Mouse (Mus musculus) midbrain, postnatal 0 days (tissue): ENCODE measurements at regions not wholly inside any gene's neighbourhood (a gene's known extent, or its start where the extent isn't known, plus 50 kb on each side); places are given as distances from the start of the nearest gene placed in this dataset.
"Not testable (repeated sequence)": the region's sequence is repeated elsewhere in the genome, so short reads cannot be mapped to it uniquely, and the experiment has no call there.

Experiments used
- ATAC-seq: fragments of 200-750 bp; cut with Nextera tagmentation; 2 replicates; pipeline ENCODE4 v1.8.0; 2017; ENCODE audit warnings: moderate number of reproducible peaks, mild to moderate bottlenecking, moderate TSS enrichment, moderate library complexity; ENCODE audit not compliant: low FRiP score
- DNase-seq: peaks from one replicate; pipeline ENCODE4 v3.0.0-alpha.2; 2015; ENCODE audit warnings: low spot score
- H3K27ac ChIP-seq: fragments of 300-500 bp; sonication (generic); 2 replicates; pipeline ENCODE4 v1.5.1; 2014; ENCODE audit warnings: low read depth, mild to moderate bottlenecking, low read length, mixed read lengths
- H3K27me3 ChIP-seq: fragments of 300-500 bp; sonication (generic); 2 replicates; pipeline ENCODE4 v1.6.1; 2014; ENCODE audit warnings: low read length, control low read depth, mixed read lengths; ENCODE audit not compliant: insufficient read depth
- H3K36me3 ChIP-seq: fragments of 300-500 bp; sonication (generic); 2 replicates; pipeline ENCODE4 v1.6.1; 2014; ENCODE audit warnings: low read length, control low read depth, mixed read lengths; ENCODE audit not compliant: insufficient read depth
- H3K4me1 ChIP-seq: fragments of 300-500 bp; sonication (generic); 2 replicates; pipeline ENCODE4 v1.6.1; 2014; ENCODE audit warnings: mild to moderate bottlenecking, control low read depth, antibody characterized with exemption, low read length, mixed read lengths; ENCODE audit not compliant: insufficient read depth
- H3K4me2 ChIP-seq: fragments of 300-500 bp; sonication (generic); 2 replicates; pipeline ENCODE4 v1.6.1; 2014; ENCODE audit warnings: low read depth, mild to moderate bottlenecking, low read length, mixed read lengths; ENCODE audit not compliant: poor library complexity, severe bottlenecking
- H3K4me3 ChIP-seq: fragments of 300-500 bp; sonication (generic); 2 replicates; pipeline ENCODE4 v1.5.1; 2014; ENCODE audit warnings: low read depth, mild to moderate bottlenecking, low read length, moderate library complexity
- H3K9ac ChIP-seq: fragments of 300-500 bp; sonication (generic); replicated peaks from 2 replicates; pipeline ENCODE4 v1.6.1; 2014; ENCODE audit warnings: mild to moderate bottlenecking, low read length, moderate library complexity, mixed read lengths; ENCODE audit not compliant: poor library complexity, severe bottlenecking
- H3K9me3 ChIP-seq: fragments of 300-500 bp; sonication (generic); 2 replicates; pipeline ENCODE4 v1.6.1; 2016; ENCODE audit warnings: low read length, control low read depth
- CTCF ChIP-seq: IDR thresholded peaks from 2 replicates; pipeline ENCODE4 v1.5.1; 2016; ENCODE audit warnings: antibody characterized with exemption, mild to moderate bottlenecking
- WGBS: fragments of 180-500 bp; shearing (Covaris S2); extraction: QIAGEN DNeasy Blood & Tissue Kit; methylation state at CpG from one replicate; pipeline ENCODE4 v1.1.7; 2014; 5-methylcytosine and 5-hydroxymethylcytosine counted together

DNA sequence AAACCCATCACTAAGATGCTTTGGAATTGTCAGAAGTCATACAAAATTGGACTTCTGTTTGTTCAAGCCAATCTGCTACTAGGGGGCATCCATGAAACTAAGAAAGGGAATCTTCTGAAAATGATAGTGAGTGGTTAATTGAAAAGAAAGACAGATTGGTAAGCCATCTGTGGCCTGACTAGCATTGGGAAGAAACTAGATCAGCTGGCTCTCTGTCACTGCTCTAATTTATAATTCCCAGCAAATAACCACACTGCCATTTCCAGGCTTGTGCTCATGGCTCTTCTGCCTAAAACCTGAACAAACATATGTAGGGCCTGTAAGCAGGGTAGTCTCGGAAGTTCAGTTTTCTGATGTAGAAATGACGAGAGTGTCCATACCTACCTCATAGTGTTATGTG, 569.8 kb downstream of the Pcdh19 start:
- Histone ChIP-seq H3K9ac (no peak overlapping the region), H3K36me3 (no peaks in the 10 kb centered on the region), H3K27me3 (no peaks in the 10 kb centered on the region), H3K4me1 (no peaks in the 10 kb centered on the region), H3K4me2 (no peak overlapping the region), H3K9me3 (no peaks in the 10 kb centered on the region), H3K27ac (no peak overlapping the region), H3K4me3 (no peak overlapping the region)
- DNase-seq (no peak), ATAC-seq (no peak)
- TF ChIP-seq CTCF = no peak
- WGBS = 90% methylated on average over 2 of the region's 2 CpGs

- no peak overlapping the region for H3K9ac ChIP-seq
- H3K9me3 ChIP-seq = no peaks in the 10 kb centered on the region
- TF ChIP-seq CTCF = no peak
- ATAC-seq (no peak), DNase-seq (no peak)
- 93% methylated on average over 1 of the region's 1 CpGs for WGBS
- H3K4me2 ChIP-seq = no peak overlapping the region
- H3K4me3 ChIP-seq = no peak overlapping the region
- no peaks in the 10 kb centered on the region for H3K4me1 ChIP-seq
- no peak overlapping the region for H3K27ac ChIP-seq
- no peaks in the 10 kb centered on the region for H3K36me3 ChIP-seq
- H3K27me3 ChIP-seq = no peaks in the 10 kb centered on the region
These were observed 578.6 kb downstream of the Pcdh19 start for GRCm38 (mm10) chrX:133110173-133110572.

DNA sequence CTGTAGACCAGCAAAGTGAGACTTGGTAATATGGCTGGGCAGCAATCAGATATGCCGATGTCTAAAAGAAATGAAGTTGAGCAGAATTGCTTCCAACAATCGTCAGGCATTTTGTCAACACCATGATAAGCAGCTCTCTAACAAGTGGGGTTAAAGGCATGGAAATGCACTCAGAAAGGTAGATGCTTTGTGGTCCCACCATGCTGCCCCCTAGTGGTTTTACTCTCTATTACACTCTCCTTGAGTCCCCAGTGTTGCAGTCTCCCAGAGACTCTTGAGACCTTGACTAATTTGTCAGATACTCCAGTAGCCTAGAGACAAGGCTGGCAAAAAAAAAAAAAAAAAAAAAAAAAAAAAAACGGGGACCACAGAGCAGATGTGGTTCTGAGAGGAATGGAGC, 595.8 kb downstream of the Pcdh19 start:
- no peak overlapping the region for H3K4me2 ChIP-seq
- no peaks in the 10 kb centered on the region for H3K4me1 ChIP-seq
- no peak overlapping the region for H3K4me3 ChIP-seq
- no peak overlapping the region for H3K9ac ChIP-seq
- ATAC-seq = no peak
- no peaks in the 10 kb centered on the region for H3K27me3 ChIP-seq
- TF ChIP-seq CTCF = peak; percentile 3; the same call in 1 of the 2 replicates
- H3K36me3 ChIP-seq = no peaks in the 10 kb centered on the region
- no peak for DNase-seq
- no peaks in the 10 kb centered on the region for H3K9me3 ChIP-seq
- no peak overlapping the region for H3K27ac ChIP-seq
- WGBS = 92% methylated on average over 2 of the region's 3 CpGs

DNA sequence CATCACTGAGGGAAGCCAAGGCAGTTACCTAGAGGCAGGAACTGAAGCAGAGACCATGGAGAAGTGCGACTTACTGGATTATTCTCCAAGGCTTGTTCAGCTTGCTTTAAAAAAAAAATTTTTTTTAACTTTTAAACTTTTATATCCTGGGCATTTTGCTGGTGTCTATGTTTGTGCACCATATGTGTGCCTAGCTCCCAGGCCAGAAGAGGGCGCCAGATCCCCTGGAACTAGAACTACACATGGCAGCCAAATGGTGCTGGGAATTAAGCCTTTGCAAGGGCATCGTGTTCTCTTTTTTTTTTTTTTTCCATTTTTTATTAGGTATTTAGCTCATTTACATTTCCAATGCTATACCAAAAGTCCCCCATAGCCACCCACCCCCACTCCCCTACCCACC, 624.7 kb downstream of the Pcdh19 start:
- H3K4me3 ChIP-seq, H3K27ac ChIP-seq, H3K36me3 ChIP-seq, DNase-seq, H3K9ac ChIP-seq, H3K27me3 ChIP-seq, ATAC-seq, H3K4me2 ChIP-seq, H3K4me1 ChIP-seq, H3K9me3 ChIP-seq: not testable (repeated sequence)
- WGBS = 58% methylated on average over 3 of the region's 3 CpGs
